Comparison of ENCODE assay signal across 8 mouse cellular contexts in the genomic region with DNA sequence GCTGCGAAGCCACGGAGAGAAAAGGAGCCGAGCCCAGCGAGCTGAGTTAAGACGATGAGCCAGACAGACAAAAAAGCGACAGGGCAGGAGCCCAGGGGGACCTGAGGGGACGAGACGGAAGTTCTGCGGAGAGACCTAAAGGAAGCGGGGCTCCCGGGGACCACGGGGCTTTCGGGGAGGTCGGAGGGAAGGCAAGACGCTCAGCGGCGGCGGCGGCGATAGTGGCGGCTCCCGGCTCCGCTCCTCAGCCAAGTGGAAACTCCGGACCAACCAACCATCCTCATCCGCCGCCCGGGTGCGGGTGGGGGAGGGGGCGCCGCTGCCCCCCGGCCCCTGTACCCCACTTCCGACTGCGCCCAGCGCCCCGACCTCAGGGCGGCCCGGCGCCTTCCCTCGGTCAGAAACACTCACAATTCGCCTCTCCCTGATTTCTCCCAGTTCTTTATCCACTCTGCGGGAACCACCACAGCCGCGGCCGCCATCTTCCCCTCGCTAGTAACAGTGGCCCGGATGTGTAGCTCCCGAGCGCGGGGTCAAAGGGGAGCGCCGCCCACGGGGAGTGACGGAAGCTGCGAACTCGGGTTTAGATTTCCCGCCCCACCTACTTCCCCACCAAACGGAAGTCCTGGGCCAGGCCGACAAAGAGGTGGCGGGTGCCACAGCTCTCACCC. TPM values are rescaled to one million over a fixed set of nuclear protein-coding genes. Genes with fewer than 3 reads are reported as not detected.
DNase-seq lines count a peak whose midpoint lies in the region; ATAC-seq lines count a peak whose summit lies in the region.

No protein-coding gene starts in this region.

- H3K9ac ChIP-seq in hindbrain, embryonic 14.5 days, result peak overlapping the region; percentile 70

- H3K36me3 ChIP-seq in hindbrain, embryonic 14.5 days (replicated peaks; ENCODE audit: control insufficient read depth, insufficient read depth), result no peaks in the 10 kb centered on the region

- peak overlapping the region; percentile 64 for H3K4me3 ChIP-seq in hindbrain, embryonic 14.5 days (replicated peaks; ENCODE audit: low read length)

- DNase-seq in NIH3T3 (ENCODE audit: low read depth), result peak; percentile 91
- peak; percentile 91 to 94 for DNase-seq in cerebellum, postnatal 10 days
- peak; percentile 79 to 83 for DNase-seq in frontal cortex, postnatal 14 days (ENCODE audit: low spot score in 2 of 2)
- peak; percentile 84 for DNase-seq in hindbrain, embryonic 14.5 days (ENCODE audit: low spot score)
- DNase-seq in layer of hippocampus, postnatal 36 days, result peak; percentile 84 to 85
- peak; percentile 95 for DNase-seq in lung, postnatal 36 days
- DNase-seq in retina, postnatal 1 day, result peak; percentile 92
- DNase-seq in urinary bladder, adult 18-20 months (ENCODE audit: low spot score in 2 of 2), result peak; percentile 72 to 82

- H3K9me3 ChIP-seq in hindbrain, embryonic 14.5 days (ENCODE audit: control insufficient read depth, low read length), result no peaks in the 10 kb centered on the region

- WGBS in hindbrain, embryonic 14.5 days, result 9% methylated on average over 46 of the region's 59 CpGs

- no peaks in the 10 kb centered on the region for H3K27me3 ChIP-seq in hindbrain, embryonic 14.5 days (ENCODE audit: control insufficient read depth, insufficient read depth, low read length)

- peak overlapping the region; percentile 88 for H3K27ac ChIP-seq in hindbrain, embryonic 14.5 days

- ATAC-seq in hindbrain, embryonic 14.5 days (ENCODE audit: low FRiP score), result peak; percentile 97

- H3K4me1 ChIP-seq in hindbrain, embryonic 14.5 days (replicated peaks; ENCODE audit: control insufficient read depth, insufficient read depth, low read length), result peaks cover 11% of the 10 kb centered on the region; the same call in 1 of the 2 replicates

- peak overlapping the region; percentile 64 for H3K4me2 ChIP-seq in hindbrain, embryonic 14.5 days (replicated peaks)

RNA-seq across cellular contexts. Expression of gene Thoc2, which starts 8.9 kb away (rescaled TPM):
- 84.7 and 99.9 TPM in 2 replicates for polyA plus RNA-seq in hindbrain, embryonic 14.5 days (2014; fragmentation: Nextera tagmentation; extraction: Ambion mirVana)
- total RNA-seq in layer of hippocampus, postnatal 36 days (2021), result 10 to 100 TPM; 52.6 to 57.3 TPM

Comparison
In these comparisons a context has a peak if more than half of its experiments do, and no peak if none do; other contexts are left out.
1. Peak in every context shown above with its lines: DNase-seq, ATAC-seq, H3K4me3 ChIP-seq and H3K27ac ChIP-seq.